Mouse (Mus musculus) inflammation-experienced regulatory T-cells, adult 6 months (primary cell): Measurements from ENCODE around the gene Aip. TPM values are rescaled to one million over a fixed set of nuclear protein-coding genes. Genes with fewer than 3 reads are reported as not detected.
A peak's percentile ranks its signal among the peaks of the same experiment; 100 is the strongest.

Experiments
- ATAC-seq: one replicate; pipeline ENCODE4 v1.8.0; 2017
- polyA plus RNA-seq, 3 experiments: library from polyadenylated mRNA; unstranded; fragments of 100-300 nt; shearing (Covaris generic); gene quantifications; one replicate each; pipeline ENCODE4 v1.2.1; 2017

Gene Aip
- polyA plus RNA-seq = 100 to 1,000 TPM; 171 to 228 (median 197) TPM

- peak; percentile 75 for ATAC-seq
Measured at GRCm38 (mm10) chr19:4125741-4126696, at the start of gene Aip. Gene Aip, minus strand, starts transcription at chr19:4125858.

- ATAC-seq = no peak
Measured at GRCm38 (mm10) chr19:4172925-4173324, 47.3 kb upstream of the Aip start.

GRCm38 (mm10) chr19:4171393-4172290 lies 46.0 kb upstream of the Aip start:
- no peak for ATAC-seq

GRCm38 (mm10) chr19:4170723-4171392 lies 45.2 kb upstream of the Aip start:
- no peak for ATAC-seq

GRCm38 (mm10) chr19:4169810-4170209 lies 44.2 kb upstream of the Aip start:
- ATAC-seq = peak; percentile 16

GRCm38 (mm10) chr19:4169378-4169784 lies 43.7 kb upstream of the Aip start:
- ATAC-seq = peak; percentile 96

- no peak for ATAC-seq
Measured at GRCm38 (mm10) chr19:4166678-4167476, 41.2 kb upstream of the Aip start.

- ATAC-seq = no peak
Measured at GRCm38 (mm10) chr19:4164721-4165120, 39.1 kb upstream of the Aip start.

GRCm38 (mm10) chr19:4164100-4164499 lies 38.4 kb upstream of the Aip start:
- no peak for ATAC-seq

- no peak for ATAC-seq
Measured at GRCm38 (mm10) chr19:4163543-4163887, 37.9 kb upstream of the Aip start.

- peak; percentile 95 for ATAC-seq
Measured at GRCm38 (mm10) chr19:4162646-4163542, 37.2 kb upstream of the Aip start, which contains the start of gene Rps6kb2. Gene Rps6kb2, minus strand, starts transcription at chr19:4163354.

GRCm38 (mm10) chr19:4159049-4159448 lies 33.4 kb upstream of the Aip start:
- no peak for ATAC-seq

GRCm38 (mm10) chr19:4156771-4157170 lies 31.1 kb upstream of the Aip start:
- ATAC-seq = no peak

- ATAC-seq = no peak
Measured at GRCm38 (mm10) chr19:4156073-4156579, 30.5 kb upstream of the Aip start.

GRCm38 (mm10) chr19:4155223-4156072 lies 29.8 kb upstream of the Aip start:
- peak; percentile 50 for ATAC-seq

- ATAC-seq = peak; percentile 74
Measured at GRCm38 (mm10) chr19:4154437-4155222, 29.0 kb upstream of the Aip start.

GRCm38 (mm10) chr19:4153232-4153654 lies 27.6 kb upstream of the Aip start, which contains the start of gene Ptprcap:
Gene Ptprcap, plus strand, starts transcription at chr19:4153604.
- no peak for ATAC-seq

GRCm38 (mm10) chr19:4152445-4153231 lies 27.0 kb upstream of the Aip start:
- no peak for ATAC-seq
